Mouse (Mus musculus): ENCODE data around the gene Gm5426. TPM values are rescaled to one million over a fixed set of nuclear protein-coding genes. Genes with fewer than 3 reads are reported as not detected.

Gene Gm5426
- total and polyA plus RNA-seq, 2 experiments from 2014 or later, result not detected

GRCm38 (mm10) chr10:96180554-96181397 lies 44.4 kb downstream of the Gm5426 start:
- ATAC-seq (ENCODE audit: low FRiP score), result no peak
- Histone ChIP-seq H3K4me3 (ENCODE audit: low read depth, low read length) (no peak overlapping the region), H3K27me3 (ENCODE audit: insufficient read depth, low read length) (no peaks in the 10 kb centered on the region), H3K9ac (replicated peaks; ENCODE audit: low read length, poor library complexity, severe bottlenecking) (no peak overlapping the region), H3K27ac (ENCODE audit: low read depth, low read length) (no peak overlapping the region), H3K4me1 (ENCODE audit: insufficient read depth, low read length) (no peaks in the 10 kb centered on the region), H3K36me3 (ENCODE audit: insufficient read depth, low read length) (no peaks in the 10 kb centered on the region), H3K9me3 (ENCODE audit: low read length) (no peaks in the 10 kb centered on the region), H3K4me2 (ENCODE audit: low read depth, low read length, poor library complexity, severe bottlenecking) (no peak overlapping the region)
- WGBS, result 85% methylated on average over 12 of the region's 12 CpGs
- no peak for TF ChIP-seq CTCF (IDR thresholded peaks at IDR 0.05)
- DNase-seq (ENCODE audit: low spot score), result no peak

DNA sequence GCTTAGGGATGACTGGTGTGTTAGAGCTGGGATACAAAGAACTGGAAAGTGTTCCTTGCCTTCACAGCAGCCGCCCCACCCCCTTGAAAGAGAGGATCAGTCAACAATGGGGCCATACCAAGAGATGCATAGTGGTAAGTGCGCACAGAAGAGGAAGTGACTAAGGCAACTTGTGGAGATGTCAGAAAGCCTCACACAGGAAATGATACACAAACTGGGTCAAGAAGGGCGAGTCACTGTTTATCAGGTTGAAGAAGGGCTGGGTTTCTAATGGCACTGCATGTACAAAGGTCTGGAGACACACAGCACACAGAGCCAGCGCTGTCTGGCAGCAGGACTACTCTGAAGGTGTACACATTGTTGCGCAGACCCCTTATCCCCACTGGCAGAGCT lies 45.0 kb downstream of the Gm5426 start:
- DNase-seq (ENCODE audit: low spot score) (no peak), ATAC-seq (ENCODE audit: low FRiP score) (no peak)
- Histone ChIP-seq H3K27ac (ENCODE audit: low read depth, low read length) (no peak overlapping the region), H3K9me3 (ENCODE audit: low read length) (no peaks in the 10 kb centered on the region), H3K9ac (replicated peaks; ENCODE audit: low read length, poor library complexity, severe bottlenecking) (no peak overlapping the region), H3K4me1 (ENCODE audit: insufficient read depth, low read length) (no peaks in the 10 kb centered on the region), H3K27me3 (ENCODE audit: insufficient read depth, low read length) (no peaks in the 10 kb centered on the region), H3K36me3 (ENCODE audit: insufficient read depth, low read length) (no peaks in the 10 kb centered on the region), H3K4me2 (ENCODE audit: low read depth, low read length, poor library complexity, severe bottlenecking) (no peak overlapping the region), H3K4me3 (ENCODE audit: low read depth, low read length) (no peak overlapping the region)
- 83% methylated on average over 5 of the region's 5 CpGs for WGBS
- no peak for TF ChIP-seq CTCF (IDR thresholded peaks at IDR 0.05)

DNA sequence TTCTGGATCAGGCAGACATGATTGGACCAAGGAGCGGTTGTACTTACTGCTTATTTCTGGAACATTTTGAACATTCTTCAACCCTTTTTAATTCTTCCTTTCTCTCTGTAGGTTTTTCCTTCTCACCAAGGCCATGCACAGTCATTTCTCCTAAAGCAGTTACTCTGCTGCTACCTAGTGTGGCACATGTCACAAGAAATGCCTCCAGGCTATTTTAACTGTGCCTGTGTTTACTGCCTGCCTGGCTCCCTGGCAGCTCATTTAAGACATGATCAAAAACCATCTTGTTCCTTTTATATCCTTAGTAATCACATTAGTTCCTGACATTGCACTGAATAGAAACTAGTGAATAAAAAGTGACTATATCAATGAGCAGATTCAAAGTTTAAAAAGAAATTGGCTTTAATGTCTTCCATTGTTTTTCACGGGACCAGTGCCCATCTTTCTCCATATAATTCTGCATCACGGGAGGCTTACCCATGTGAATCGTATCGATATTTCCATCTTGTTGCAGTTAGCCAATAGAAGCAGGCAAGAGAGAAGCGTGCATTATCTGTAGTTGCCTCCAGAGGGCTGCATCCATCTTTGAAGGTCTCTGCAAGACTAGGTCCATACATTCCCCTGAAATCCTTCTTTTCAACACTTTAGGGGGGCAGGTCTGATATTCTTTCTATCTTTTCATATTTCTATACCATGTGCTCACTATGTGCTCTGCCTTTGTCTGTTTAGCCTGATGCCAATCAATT lies 45.7 kb downstream of the Gm5426 start:
- no peak for ATAC-seq (ENCODE audit: low FRiP score)
- no peaks in the 10 kb centered on the region for H3K4me1 ChIP-seq (ENCODE audit: insufficient read depth, low read length)
- no peaks in the 10 kb centered on the region for H3K36me3 ChIP-seq (ENCODE audit: insufficient read depth, low read length)
- TF ChIP-seq CTCF (IDR thresholded peaks at IDR 0.05), result peak; percentile 65
- no peak overlapping the region for H3K9ac ChIP-seq (replicated peaks; ENCODE audit: low read length, poor library complexity, severe bottlenecking)
- H3K27ac ChIP-seq (ENCODE audit: low read depth, low read length), result no peak overlapping the region
- no peak overlapping the region for H3K4me2 ChIP-seq (ENCODE audit: low read depth, low read length, poor library complexity, severe bottlenecking)
- DNase-seq (ENCODE audit: low spot score), result peak; percentile 32
- H3K9me3 ChIP-seq (ENCODE audit: low read length), result no peaks in the 10 kb centered on the region
- WGBS, result 51% methylated on average over 6 of the region's 6 CpGs
- H3K4me3 ChIP-seq (ENCODE audit: low read depth, low read length), result no peak overlapping the region
- H3K27me3 ChIP-seq (ENCODE audit: insufficient read depth, low read length), result no peaks in the 10 kb centered on the region

DNA sequence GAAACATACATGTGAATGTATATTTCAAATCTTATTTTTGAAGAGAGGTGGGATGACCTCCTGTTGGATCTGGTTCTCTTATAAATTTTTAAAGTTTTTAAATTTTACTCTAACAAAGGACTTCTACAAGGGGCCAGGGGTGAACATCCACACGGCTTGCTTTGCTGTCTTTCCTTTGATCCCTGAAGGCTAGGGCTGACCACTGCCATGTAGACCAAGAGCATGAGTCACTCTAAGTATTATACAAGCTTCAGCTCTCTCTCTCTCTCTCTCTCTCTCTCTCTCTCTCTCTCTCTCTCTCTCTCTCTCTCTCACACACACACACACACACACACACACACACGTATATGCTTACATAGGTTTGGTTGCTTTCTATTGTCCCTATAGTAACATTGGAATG lies 48.6 kb downstream of the Gm5426 start:
- Histone ChIP-seq H3K27ac (ENCODE audit: low read depth, low read length) (no peak overlapping the region), H3K36me3 (ENCODE audit: insufficient read depth, low read length) (no peaks in the 10 kb centered on the region), H3K27me3 (ENCODE audit: insufficient read depth, low read length) (no peaks in the 10 kb centered on the region), H3K4me1 (ENCODE audit: insufficient read depth, low read length) (no peaks in the 10 kb centered on the region), H3K4me3 (ENCODE audit: low read depth, low read length) (no peak overlapping the region), H3K4me2 (ENCODE audit: low read depth, low read length, poor library complexity, severe bottlenecking) (no peak overlapping the region), H3K9me3 (ENCODE audit: low read length) (no peaks in the 10 kb centered on the region), H3K9ac (replicated peaks; ENCODE audit: low read length, poor library complexity, severe bottlenecking) (no peak overlapping the region)
- TF ChIP-seq CTCF (IDR thresholded peaks at IDR 0.05), result no peak
- 98% methylated on average over 2 of the region's 2 CpGs for WGBS
- ATAC-seq (ENCODE audit: low FRiP score) (no peak), DNase-seq (ENCODE audit: low spot score) (no peak)

DNA sequence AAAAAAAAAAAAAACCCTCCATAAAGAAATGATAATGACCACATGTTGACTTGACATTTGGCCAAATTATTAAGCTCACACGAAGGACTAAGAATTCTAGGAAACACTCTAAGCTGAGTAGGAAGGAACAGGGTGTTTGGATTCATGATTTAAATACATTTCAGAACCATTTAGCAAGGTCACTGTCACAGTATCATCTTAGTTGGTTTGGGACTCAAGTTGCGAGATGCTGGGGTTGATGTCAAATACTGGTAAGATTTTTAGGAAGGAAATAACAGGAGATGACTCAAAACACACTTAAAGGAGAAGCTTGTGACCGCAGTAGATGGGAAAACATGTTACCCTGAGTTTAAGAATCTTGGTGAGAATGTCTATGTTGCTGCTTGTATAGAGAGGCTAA lies 49.2 kb downstream of the Gm5426 start:
- WGBS, result 84% methylated on average over 3 of the region's 3 CpGs
- ATAC-seq (ENCODE audit: low FRiP score) (no peak), DNase-seq (ENCODE audit: low spot score) (no peak)
- H3K9ac ChIP-seq (replicated peaks; ENCODE audit: low read length, poor library complexity, severe bottlenecking), result no peak overlapping the region
- no peak overlapping the region for H3K27ac ChIP-seq (ENCODE audit: low read depth, low read length)
- no peaks in the 10 kb centered on the region for H3K36me3 ChIP-seq (ENCODE audit: insufficient read depth, low read length)
- no peaks in the 10 kb centered on the region for H3K27me3 ChIP-seq (ENCODE audit: insufficient read depth, low read length)
- H3K4me1 ChIP-seq (ENCODE audit: insufficient read depth, low read length), result no peaks in the 10 kb centered on the region
- H3K9me3 ChIP-seq (ENCODE audit: low read length), result no peaks in the 10 kb centered on the region
- H3K4me2 ChIP-seq (ENCODE audit: low read depth, low read length, poor library complexity, severe bottlenecking), result no peak overlapping the region
- no peak overlapping the region for H3K4me3 ChIP-seq (ENCODE audit: low read depth, low read length)
- no peak for TF ChIP-seq CTCF (IDR thresholded peaks at IDR 0.05)

Small RNA genes within 50 kb of the gene (microRNA-seq; reads per million reads assigned to microRNA genes)
- gene Gm22913 (ENCODE audit: borderline number of aligned reads), result not detected

Other genes with a start within 250 kb of the Gm5426 start
- 17.5 and 21.3 TPM in 2 replicates for gene Eea1, start 196.0 kb upstream of the Gm5426 start, total RNA-seq (2014; rRNA removed)
- gene Eea1, start 196.0 kb upstream of the Gm5426 start, polyA plus RNA-seq (2015; fragmentation: Nextera tagmentation; extraction: Ambion mirVana), result 22.6 and 29.1 TPM in 2 replicates

Data from midbrain, postnatal 0 days (tissue).